Mouse (Mus musculus) kidney, postnatal 14 days (tissue): Measurements from ENCODE around the gene Cdkal1.

Experiments used
- DNase-seq: peaks from one replicate; pipeline ENCODE4 v3.0.0; 2022; ENCODE audit warnings: mixed read lengths

Cdkal1 gene

GRCm38 (mm10) chr13:29486709-29487108, 368.8 kb downstream of the Cdkal1 start:
- no peak for DNase-seq

DNA sequence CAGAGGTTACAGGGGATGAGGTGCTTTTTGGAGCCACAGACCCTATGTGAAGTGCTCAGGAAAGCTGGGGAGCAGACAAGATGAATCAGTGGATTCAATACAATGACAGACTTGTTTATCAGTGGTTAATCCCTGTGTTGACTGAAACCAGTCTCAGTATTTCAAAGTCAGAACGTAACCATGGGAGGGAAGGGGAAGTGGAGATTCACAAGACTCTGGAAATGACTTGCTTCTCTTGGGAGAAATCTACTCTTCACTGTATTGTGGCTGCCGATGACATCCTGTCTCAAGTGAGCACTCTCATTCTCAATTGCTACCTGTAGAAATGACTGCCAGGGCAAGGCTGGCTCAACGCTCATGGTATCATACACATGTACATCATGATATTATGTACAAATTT, 371.5 kb downstream of the Cdkal1 start:
- no peak for DNase-seq

DNA sequence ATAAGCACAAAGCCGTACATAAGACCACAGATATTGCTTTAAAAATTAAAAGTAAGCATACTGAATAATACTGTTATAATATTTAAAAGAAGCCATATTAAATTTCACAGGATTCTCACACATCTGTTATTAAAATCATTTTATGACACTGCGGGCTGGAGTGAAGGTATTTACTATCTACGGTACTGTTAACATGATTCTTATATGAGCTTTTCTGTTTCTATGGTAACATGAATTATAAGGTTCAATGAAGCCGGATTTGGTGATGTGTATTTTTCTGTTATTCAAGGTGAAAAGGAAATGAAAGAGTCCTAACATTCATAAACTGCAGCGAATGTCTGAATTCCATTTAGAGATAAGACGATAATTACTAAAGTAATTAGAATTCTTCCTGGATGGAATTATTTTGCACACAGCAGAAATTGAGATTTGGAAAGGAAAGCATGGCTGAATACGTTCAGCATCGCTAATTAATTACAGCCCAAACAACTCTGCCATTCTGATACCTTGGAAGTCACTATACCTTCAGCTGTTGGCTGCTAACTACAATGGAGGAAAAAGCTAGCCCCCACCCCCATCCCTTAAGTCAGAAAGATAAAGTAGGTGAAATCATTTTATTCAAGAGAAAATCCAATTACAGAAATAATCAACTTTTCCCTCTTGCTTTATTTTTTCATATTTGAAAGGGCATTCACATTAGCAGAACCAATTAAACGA, 373.2 kb downstream of the Cdkal1 start:
- DNase-seq: no peak

DNA sequence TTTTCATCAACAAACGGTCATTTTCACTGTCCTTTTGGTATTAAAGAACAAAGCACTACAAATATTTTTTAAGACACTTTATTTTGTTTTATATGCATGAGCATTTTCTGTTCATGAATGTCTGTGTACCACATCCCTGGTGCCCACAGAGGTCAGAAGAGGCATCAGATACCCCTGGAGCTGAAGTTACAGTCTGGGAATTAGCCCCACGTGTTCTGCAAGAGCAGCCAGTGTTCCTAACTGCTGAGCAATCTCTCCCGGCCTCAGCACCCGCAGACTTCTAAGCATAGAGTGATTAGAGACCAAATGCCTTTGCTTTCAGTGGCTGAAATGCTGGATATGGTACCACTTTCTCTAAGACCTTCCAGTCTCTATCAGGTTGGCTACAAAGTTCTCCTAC, 379.1 kb downstream of the Cdkal1 start:
- DNase-seq: no peak

DNA sequence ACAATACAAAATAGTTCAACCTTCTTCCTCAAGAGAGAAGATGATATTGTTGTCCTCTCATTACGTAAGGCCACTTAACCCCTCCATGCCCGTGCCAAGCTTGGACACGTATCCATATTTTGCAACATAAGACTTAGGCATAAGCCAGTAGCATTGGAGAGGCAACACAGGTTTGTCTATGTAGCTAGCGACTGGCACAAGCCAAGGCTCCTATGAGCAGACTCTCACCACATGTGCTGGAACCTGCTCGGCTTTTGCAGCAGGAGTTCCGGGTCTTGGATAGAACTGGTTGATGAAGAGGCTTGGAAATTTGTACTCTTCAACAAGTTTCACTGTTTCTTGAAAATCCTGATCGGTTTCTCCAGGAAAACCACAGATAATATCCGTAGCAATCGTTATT, 381.2 kb downstream of the Cdkal1 start:
- DNase-seq: no peak

DNA sequence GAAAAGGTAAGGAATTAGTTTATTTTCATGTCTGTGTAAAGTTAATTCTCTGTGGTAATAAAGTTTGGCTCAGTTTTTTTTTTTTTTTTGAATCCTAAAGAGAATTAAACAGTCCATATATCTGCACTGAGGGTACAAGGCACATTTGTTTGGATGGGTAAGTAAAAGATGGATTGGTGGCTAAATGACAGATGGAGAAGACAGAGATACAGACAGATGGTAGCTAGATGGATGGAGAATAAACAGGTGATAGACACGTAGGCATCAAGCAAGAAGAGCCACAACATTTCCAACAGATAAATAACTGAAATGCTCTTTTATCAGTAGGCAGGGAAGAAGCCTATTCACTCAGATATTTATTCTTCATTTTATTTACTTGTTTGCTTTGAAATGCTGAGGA, 381.7 kb downstream of the Cdkal1 start:
- DNase-seq: no peak

DNA sequence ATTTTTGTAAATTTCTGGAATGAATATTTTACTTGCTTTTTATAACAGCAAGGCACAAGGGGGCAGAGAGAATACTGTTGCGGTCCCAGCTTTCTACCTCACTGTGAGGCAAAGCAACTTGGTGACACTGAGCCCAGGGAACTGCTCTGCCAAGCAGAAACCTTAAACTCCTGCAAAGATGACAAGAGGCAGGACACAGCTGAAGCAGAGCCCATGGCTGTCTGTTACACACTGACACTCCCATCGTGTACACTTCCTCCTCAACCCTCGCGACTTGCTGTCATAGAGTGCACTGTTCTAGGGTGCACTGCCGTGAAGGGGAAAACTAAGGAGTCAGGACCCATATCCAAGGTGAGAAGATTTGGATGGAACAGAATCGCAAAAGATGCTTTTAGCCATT, 393.2 kb downstream of the Cdkal1 start:
- DNase-seq: no peak

GRCm38 (mm10) chr13:29460741-29461140, 394.7 kb downstream of the Cdkal1 start:
- no peak for DNase-seq

DNA sequence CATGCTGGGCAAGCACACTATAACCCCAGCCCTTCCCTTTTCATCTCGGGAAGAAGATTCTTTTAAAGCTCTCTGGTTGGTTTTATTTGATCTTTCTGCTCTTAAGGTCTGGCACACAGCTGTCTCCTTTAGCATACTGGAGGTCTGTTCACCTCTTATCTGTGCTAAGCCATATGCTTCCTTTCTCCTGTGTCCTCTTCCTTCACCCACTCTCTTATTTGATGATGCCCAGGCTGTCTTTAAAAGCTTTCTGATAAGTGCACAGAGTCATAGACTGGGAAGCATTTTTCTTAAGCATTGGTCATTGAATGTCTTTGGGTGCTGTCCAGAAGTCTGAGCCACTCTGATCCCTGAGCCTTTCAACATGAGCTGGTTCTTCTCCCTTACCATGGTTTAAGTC, 397.1 kb downstream of the Cdkal1 start:
- no peak for DNase-seq

DNA sequence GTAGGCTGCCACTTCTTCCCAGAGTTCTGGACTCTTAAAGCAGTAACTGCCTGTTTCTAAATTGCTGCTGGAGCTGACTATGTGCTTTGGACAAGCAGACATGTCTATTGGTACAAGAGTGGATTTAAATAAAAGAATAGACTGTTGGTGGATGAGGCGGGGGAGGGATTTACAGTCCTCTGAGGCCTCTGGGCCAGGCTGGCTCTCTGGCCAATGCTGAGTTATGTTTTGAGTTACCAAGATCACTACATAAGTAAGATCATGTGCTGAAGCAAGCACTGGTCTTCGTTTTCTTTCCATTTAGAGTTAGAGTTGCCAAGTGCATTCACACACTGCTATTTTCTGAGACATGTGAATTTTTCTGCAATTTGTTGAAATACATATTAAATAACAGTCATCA, 418.4 kb downstream of the Cdkal1 start:
- no peak for DNase-seq

- DNase-seq: no peak
These were observed 420.7 kb downstream of the Cdkal1 start for GRCm38 (mm10) chr13:29434726-29435125.

GRCm38 (mm10) chr13:29430919-29431318, 424.6 kb downstream of the Cdkal1 start:
- DNase-seq: no peak

DNA sequence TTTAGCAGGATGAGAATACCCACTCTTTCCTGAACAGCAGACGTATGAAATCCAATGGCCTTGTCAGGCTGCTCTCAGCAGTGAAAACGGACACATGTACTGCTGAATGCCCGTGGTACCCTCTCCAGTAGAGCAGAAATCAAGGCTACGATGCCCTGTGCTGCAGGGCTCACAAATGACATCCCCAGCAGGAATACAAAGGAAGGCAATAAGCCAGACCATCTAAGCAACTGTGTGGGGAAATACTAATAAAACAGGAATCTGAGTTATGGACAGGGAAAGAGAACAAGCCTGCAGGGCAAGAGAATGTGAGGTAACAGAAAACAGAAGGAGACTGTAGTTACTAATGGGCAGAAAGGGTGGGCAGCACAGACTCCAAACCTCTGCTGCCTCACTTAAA, 425.6 kb downstream of the Cdkal1 start:
- DNase-seq: no peak

DNA sequence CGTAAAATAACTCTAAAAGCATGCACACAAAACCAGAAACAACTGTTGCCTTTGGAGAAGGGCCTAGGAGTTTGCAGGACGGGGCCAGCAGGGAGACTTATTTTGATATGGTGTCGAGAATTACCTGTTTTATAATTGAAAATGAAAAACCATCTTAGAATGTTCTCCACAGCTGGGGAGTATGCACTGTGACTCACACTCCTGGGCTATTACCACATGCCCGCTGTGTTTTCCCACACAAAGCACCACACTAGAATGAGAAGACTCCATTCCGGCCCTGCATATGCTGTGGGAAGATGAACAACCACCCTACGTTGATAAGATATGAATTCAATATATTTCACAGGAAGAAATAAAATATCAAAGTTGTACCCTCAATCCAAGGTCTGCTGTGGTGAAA, 426.3 kb downstream of the Cdkal1 start:
- DNase-seq: no peak

DNA sequence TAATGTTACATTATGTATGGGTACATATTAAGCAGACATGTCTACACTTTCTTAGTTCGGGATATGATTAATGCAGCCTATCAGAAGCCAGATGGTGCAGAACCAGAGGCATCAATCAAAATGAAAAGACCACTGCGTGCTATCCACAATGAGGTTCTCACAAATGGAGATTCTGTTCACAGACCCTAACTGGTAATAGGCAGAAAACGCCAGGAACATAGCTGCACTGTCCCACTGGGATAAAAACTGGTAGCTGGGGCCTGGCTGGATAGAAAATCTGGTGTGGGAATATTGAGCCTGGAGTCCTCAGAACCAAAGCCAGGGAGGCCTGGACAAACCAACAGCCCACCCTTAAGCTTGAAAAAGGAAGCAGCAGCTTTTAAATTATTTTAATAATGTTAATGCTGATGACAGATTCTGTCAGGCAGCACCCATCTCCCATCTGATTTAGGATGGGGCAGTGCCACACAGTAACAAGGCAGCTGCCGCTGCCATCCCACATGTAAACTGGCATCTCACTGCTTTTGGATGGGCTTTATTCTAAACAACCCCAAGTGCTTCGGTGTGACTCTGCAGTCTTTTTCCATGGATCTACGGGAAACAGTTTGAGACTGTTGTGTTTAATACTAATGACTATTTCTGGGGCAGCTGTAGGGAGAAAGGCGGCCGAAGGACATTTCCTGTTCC, 438.9 kb downstream of the Cdkal1 start:
- no peak for DNase-seq

DNA sequence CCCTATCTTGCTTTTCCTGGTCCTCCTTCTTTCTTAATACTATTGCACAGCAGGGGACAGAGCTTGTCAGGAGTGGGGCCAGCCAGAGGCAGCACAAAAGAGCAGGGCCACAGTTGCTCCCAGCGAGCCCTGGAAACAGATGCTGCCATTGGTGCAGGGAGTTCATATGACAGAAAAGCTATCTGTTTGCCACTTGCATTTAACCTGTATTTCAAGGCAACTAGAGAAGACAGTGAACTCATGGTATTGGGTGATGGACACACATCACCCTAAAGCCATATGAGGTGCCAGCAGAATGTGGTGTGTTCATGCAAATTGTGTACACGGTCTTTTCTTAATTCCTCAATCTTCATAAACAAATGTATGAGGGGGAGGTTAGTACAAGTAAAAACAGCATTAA, 439.5 kb downstream of the Cdkal1 start:
- DNase-seq: no peak

GRCm38 (mm10) chr13:29414878-29415277, 440.6 kb downstream of the Cdkal1 start:
- no peak for DNase-seq

DNA sequence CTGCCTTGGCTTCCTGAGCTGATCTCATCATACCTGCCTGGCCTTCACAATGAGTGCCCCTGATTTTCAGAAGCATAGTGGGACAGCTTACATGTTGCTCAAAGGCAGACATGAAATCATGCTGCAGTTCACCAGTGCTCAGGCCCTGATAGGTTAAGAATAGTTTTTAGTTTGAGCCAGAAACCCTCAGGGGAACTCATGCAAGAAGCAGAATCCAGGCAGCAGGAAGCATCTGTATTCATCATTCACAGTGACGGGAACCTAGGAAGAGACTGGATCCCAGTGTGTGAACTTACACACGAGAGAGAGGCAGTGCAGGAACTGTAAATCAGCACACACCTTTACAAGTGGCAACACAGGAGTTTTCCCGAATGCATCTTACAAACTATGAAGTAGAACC, 441.0 kb downstream of the Cdkal1 start:
- DNase-seq: no peak

GRCm38 (mm10) chr13:29411176-29411575, 444.3 kb downstream of the Cdkal1 start:
- no peak for DNase-seq

DNA sequence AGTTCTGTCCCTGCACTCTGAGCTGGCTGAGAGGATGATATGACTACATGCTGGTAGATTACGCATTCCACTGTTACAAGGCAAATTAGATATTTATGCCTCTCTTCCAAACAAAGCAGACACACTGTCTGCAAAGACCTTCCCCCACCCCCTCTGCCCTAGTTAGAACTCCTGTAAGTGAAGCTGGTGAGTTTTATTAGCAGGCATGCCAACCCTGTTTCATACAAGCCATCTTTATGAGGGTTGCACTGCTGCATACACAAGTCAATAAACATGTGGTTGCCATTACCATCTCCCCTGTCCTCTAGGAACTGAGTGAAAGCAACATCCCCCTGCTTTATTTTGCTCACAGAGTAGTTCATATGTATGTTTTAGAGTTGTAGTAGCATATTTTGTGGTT, 447.9 kb downstream of the Cdkal1 start:
- no peak for DNase-seq

GRCm38 (mm10) chr13:29405316-29405715, 450.2 kb downstream of the Cdkal1 start:
- DNase-seq: no peak

DNA sequence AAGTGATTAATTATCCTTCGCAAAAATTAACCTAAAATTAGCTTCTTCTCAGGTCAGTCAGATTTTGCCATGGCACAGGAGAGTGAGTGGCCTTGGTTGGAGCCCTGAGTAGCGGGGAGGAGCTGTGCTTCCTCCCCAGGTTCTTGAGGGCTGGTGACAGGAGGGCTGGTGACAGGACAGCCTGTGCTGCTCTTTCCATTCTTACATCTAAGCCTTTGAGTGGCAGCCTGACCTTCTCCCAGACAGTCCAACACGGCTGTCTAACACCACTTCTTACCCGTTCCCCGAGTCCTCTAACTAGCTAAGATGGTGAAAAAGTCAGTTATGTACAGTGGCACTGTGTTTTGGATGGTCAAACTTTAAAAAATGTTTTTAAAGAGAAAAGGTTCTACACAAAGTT, 452.3 kb downstream of the Cdkal1 start:
- no peak for DNase-seq

DNA sequence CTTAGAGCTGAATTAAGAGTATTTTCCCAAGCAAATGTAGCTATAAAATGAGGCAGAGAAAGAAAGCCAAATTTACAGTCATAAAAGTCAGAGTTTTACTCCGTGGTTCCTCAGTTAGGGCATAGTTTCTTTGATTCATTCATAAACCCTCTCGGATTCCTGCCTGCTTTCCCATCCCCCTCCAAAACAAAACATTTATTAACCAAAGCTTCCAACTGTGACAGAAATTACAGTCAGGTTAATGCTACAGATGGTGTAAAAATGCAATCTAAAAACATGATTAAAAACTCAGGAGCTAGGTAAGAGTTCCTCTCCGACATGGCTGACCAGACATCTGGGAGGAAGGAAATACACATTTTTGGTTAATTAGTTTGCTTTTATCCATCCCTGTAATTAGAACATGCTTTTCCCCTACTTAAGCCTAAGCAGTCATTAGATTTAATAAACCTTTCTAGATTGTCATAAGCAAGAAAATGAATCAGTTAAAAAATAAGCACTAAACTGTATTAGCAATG, 452.9 kb downstream of the Cdkal1 start:
- peak; percentile 23 for DNase-seq

GRCm38 (mm10) chr13:29399908-29400307, 455.6 kb downstream of the Cdkal1 start:
- DNase-seq: no peak

- peak; percentile 71 for DNase-seq
These were observed 457.0 kb downstream of the Cdkal1 start for GRCm38 (mm10) chr13:29398456-29398855.
